Mouse (Mus musculus) hindbrain, embryonic 11.5 days (tissue): Measurements from ENCODE around the gene Mef2d. TPM values are rescaled to one million over a fixed set of nuclear protein-coding genes. Genes with fewer than 3 reads are reported as not detected.

ENCODE experiments used
- ATAC-seq: fragments of 200-750 bp; cut with Nextera tagmentation; 2 replicates; pipeline ENCODE4 v1.8.0; 2017; ENCODE audit warnings: mild to moderate bottlenecking, moderate TSS enrichment, moderate library complexity; ENCODE audit not compliant: low FRiP score
- DNase-seq: peaks from one replicate; pipeline ENCODE4 v3.0.0-alpha.2; 2015; ENCODE audit warnings: low spot score
- H3K27ac ChIP-seq: fragments of 300-500 bp; sonication (generic); 2 replicates; pipeline ENCODE4 v1.5.1; 2014; ENCODE audit warnings: mild to moderate bottlenecking, low read depth, low read length
- H3K27me3 ChIP-seq: fragments of 300-500 bp; sonication (generic); 2 replicates; pipeline ENCODE4 v1.6.1; 2014; ENCODE audit warnings: mild to moderate bottlenecking, low read length, moderate library complexity, mixed read lengths; ENCODE audit not compliant: control insufficient read depth, insufficient read depth
- H3K36me3 ChIP-seq: fragments of 300-500 bp; sonication (generic); 2 replicates; pipeline ENCODE4 v1.6.1; 2014; ENCODE audit warnings: mild to moderate bottlenecking, low read length, moderate library complexity, mixed read lengths; ENCODE audit not compliant: control insufficient read depth, insufficient read depth
- H3K4me1 ChIP-seq: fragments of 300-500 bp; sonication (generic); replicated peaks from 2 replicates; pipeline ENCODE4 v1.6.1; 2014; ENCODE audit warnings: low read length, mixed read lengths; ENCODE audit not compliant: control insufficient read depth, insufficient read depth
- H3K4me2 ChIP-seq: fragments of 300-500 bp; sonication (generic); replicated peaks from 2 replicates; pipeline ENCODE4 v1.6.1; 2014; ENCODE audit warnings: mild to moderate bottlenecking, low read depth, low read length
- H3K4me3 ChIP-seq: fragments of 300-500 bp; sonication (generic); 2 replicates; pipeline ENCODE4 v1.5.1; 2014; ENCODE audit warnings: low read depth, low read length
- H3K9ac ChIP-seq: fragments of 300-500 bp; sonication (generic); 2 replicates; pipeline ENCODE4 v1.6.1; 2014; ENCODE audit warnings: low read depth, low read length
- H3K9me3 ChIP-seq: fragments of 300-500 bp; sonication (generic); 2 replicates; pipeline ENCODE4 v1.6.1; 2016; ENCODE audit warnings: low read length; ENCODE audit not compliant: control insufficient read depth
- WGBS: fragments of 180-500 bp; shearing (Covaris S2); extraction: QIAGEN DNeasy Blood & Tissue Kit; methylation state at CpG from one replicate; pipeline ENCODE4 v1.1.7; 2014; 5-methylcytosine and 5-hydroxymethylcytosine counted together
- polyA plus RNA-seq: library from polyadenylated mRNA; unstranded; fragments of >200 nt; fragmentation: Nextera tagmentation; extraction: Ambion mirVana; gene quantifications from 2 replicates; pipeline ENCODE4 v1.2.1, GENCODE M21; 2014

Mef2d gene
- polyA plus RNA-seq, 1 experiment from 2014 or later, result 12.0 TPM

GRCm38 (mm10) chr3:88140178-88140902 lies 1.8 kb upstream of the Mef2d start:
- Histone ChIP-seq H3K27me3 (peaks cover 22% of the 10 kb centered on the region), H3K4me2 (no peak overlapping the region), H3K27ac (0 out of 2 replicates have a peak overlapping the region, but pooled peaks have one; percentile 5), H3K36me3 (no peaks in the 10 kb centered on the region), H3K4me3 (no peak overlapping the region), H3K4me1 (peaks cover 16% of the 10 kb centered on the region), H3K9ac (no peak overlapping the region), H3K9me3 (no peaks in the 10 kb centered on the region)
- WGBS, result 33% methylated on average over 11 of the region's 11 CpGs
- ATAC-seq (no peak), DNase-seq (no peak)

GRCm38 (mm10) chr3:88140903-88141430 lies 1.2 kb upstream of the Mef2d start:
- Histone ChIP-seq H3K4me2 (no peak overlapping the region), H3K9ac (no peak overlapping the region), H3K27me3 (peaks cover 22% of the 10 kb centered on the region), H3K36me3 (no peaks in the 10 kb centered on the region), H3K4me3 (0 out of 2 replicates have a peak overlapping the region, but pooled peaks have one; percentile 88), H3K9me3 (no peaks in the 10 kb centered on the region), H3K27ac (0 out of 2 replicates have a peak overlapping the region, but pooled peaks have one; percentile 5), H3K4me1 (peaks cover 21% of the 10 kb centered on the region)
- WGBS, result 47% methylated on average over 6 of the region's 6 CpGs
- ATAC-seq (no peak), DNase-seq (peak; percentile 15)

- Histone ChIP-seq H3K27me3 (peaks cover 22% of the 10 kb centered on the region), H3K4me3 (peak overlapping the region; percentile 88), H3K9me3 (no peaks in the 10 kb centered on the region), H3K4me1 (peaks cover 25% of the 10 kb centered on the region), H3K36me3 (no peaks in the 10 kb centered on the region), H3K4me2 (peak overlapping the region; percentile 96), H3K27ac (0 out of 2 replicates have a peak overlapping the region, but pooled peaks have one; percentile 95), H3K9ac (no peak overlapping the region)
- no peak for DNase-seq
- no peak for ATAC-seq
- 16% methylated on average over 9 of the region's 9 CpGs for WGBS
These were observed 759 bp upstream of the Mef2d start for GRCm38 (mm10) chr3:88141439-88141786.

GRCm38 (mm10) chr3:88142546-88142915 lies 359 bp downstream of the Mef2d start:
- H3K9me3 ChIP-seq, result no peaks in the 10 kb centered on the region
- H3K9ac ChIP-seq, result peak overlapping the region; percentile 88
- no peaks in the 10 kb centered on the region for H3K36me3 ChIP-seq
- H3K27ac ChIP-seq, result peak overlapping the region; percentile 95
- peaks cover 22% of the 10 kb centered on the region for H3K27me3 ChIP-seq
- peak overlapping the region; percentile 96 for H3K4me2 ChIP-seq
- WGBS, result under 1% methylated on average over 44 of the region's 57 CpGs
- peaks cover 29% of the 10 kb centered on the region for H3K4me1 ChIP-seq
- H3K4me3 ChIP-seq, result peak overlapping the region; percentile 88
- peak; percentile 54 for ATAC-seq
- DNase-seq, result peak; percentile 72

- peak overlapping the region; percentile 96 for H3K4me2 ChIP-seq
- H3K36me3 ChIP-seq, result no peaks in the 10 kb centered on the region
- peak; percentile 58 for DNase-seq
- peak; percentile 17 for ATAC-seq
- WGBS, result 3% methylated on average over 33 of the region's 33 CpGs
- H3K9ac ChIP-seq, result peak overlapping the region; percentile 88
- peak overlapping the region; percentile 95 for H3K27ac ChIP-seq
- no peaks in the 10 kb centered on the region for H3K9me3 ChIP-seq
- peak overlapping the region; percentile 88 for H3K4me3 ChIP-seq
- peaks cover 22% of the 10 kb centered on the region for H3K27me3 ChIP-seq
- peaks cover 29% of the 10 kb centered on the region for H3K4me1 ChIP-seq
These were observed 972 bp downstream of the Mef2d start for GRCm38 (mm10) chr3:88142916-88143771.

- Histone ChIP-seq H3K9ac (peak overlapping the region; percentile 88), H3K27me3 (peaks cover 22% of the 10 kb centered on the region), H3K4me3 (peak overlapping the region; percentile 88), H3K9me3 (no peaks in the 10 kb centered on the region), H3K27ac (peak overlapping the region; percentile 95), H3K36me3 (no peaks in the 10 kb centered on the region), H3K4me2 (peak overlapping the region; percentile 96), H3K4me1 (peaks cover 32% of the 10 kb centered on the region)
- DNase-seq (peak; percentile 39), ATAC-seq (no peak)
- WGBS, result 24% methylated on average over 5 of the region's 5 CpGs
These were observed 1.9 kb downstream of the Mef2d start for GRCm38 (mm10) chr3:88143961-88144486.

- peaks cover 37% of the 10 kb centered on the region for H3K4me1 ChIP-seq
- WGBS, result 66% methylated on average over 6 of the region's 6 CpGs
These were observed 2.7 kb downstream of the Mef2d start for GRCm38 (mm10) chr3:88144648-88145410.

GRCm38 (mm10) chr3:88145411-88145782 lies 3.2 kb downstream of the Mef2d start:
- Histone ChIP-seq H3K4me1 (peaks cover 42% of the 10 kb centered on the region), H3K27me3 (peaks cover 10% of the 10 kb centered on the region), H3K4me2 (no peak overlapping the region), H3K27ac (peak overlapping the region; percentile 0; the same call in 1 of the 2 replicates), H3K4me3 (no peak overlapping the region), H3K9ac (no peak overlapping the region), H3K9me3 (no peaks in the 10 kb centered on the region), H3K36me3 (no peaks in the 10 kb centered on the region)
- no peak for DNase-seq
- 37% methylated on average over 4 of the region's 4 CpGs for WGBS
- ATAC-seq, result no peak

More at GRCm38 (mm10) chr3:88144648-88145410, 2.7 kb downstream of the Mef2d start:
- peaks cover 15% of the 10 kb centered on the region for H3K27me3 ChIP-seq
- no peaks in the 10 kb centered on the region for H3K9me3 ChIP-seq
- DNase-seq, result no peak
- ATAC-seq, result no peak
- H3K4me3 ChIP-seq, result peak overlapping the region; percentile 88; the same call in 1 of the 2 replicates
- no peaks in the 10 kb centered on the region for H3K36me3 ChIP-seq
- peak overlapping the region; percentile 27; the same call in 1 of the 2 replicates for H3K27ac ChIP-seq
- H3K4me2 ChIP-seq, result peak overlapping the region; percentile 96
- H3K9ac ChIP-seq, result peak overlapping the region; percentile 88
